Mouse (Mus musculus): ENCODE measurements around the gene Klk14.

DNA sequence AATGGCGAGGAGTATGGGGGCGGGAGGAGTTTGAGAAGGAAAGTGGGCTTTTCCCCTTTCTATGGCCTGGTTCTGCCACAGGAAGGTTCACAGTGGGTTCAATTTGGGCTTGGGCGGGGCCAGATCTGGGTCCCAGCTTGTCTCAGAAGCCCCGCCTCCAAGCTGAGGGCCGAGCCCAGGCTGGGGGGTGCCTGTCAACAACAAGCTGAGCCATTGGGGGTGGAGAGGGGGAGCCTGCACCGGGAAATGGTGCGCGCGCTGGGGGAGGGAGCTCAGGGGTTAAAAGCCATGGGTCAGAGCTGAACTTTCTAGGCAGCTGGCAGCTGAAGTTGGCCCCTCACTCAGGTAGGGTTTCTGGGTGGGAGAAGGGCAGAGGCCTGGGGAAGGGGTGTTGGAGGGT lies 22.7 kb downstream of the Klk14 start:
- no peak for TF ChIP-seq POLR2A (IDR thresholded peaks at IDR 0.05; ENCODE audit: borderline replicate concordance, extremely low read depth, insufficient read depth, insufficient read length, poor library complexity, severe bottlenecking)
- no peak for TF ChIP-seq CTCF (IDR thresholded peaks at IDR 0.05; ENCODE audit: borderline replicate concordance, extremely low read depth, insufficient read depth, insufficient read length)
